Mouse (Mus musculus) myocyte (in vitro differentiated cells): ENCODE results near the gene Kctd2. TPM values are rescaled to one million over a fixed set of nuclear protein-coding genes. Genes with fewer than 3 reads are reported as not detected.
A peak's percentile ranks its signal among the peaks of the same experiment; 100 is the strongest.

Source experiments
- H3K27me3 ChIP-seq: one replicate; pipeline ENCODE4 v1.6.1; 2011; ENCODE audit not compliant: control insufficient read depth, insufficient read depth, insufficient read length
- H3K36me3 ChIP-seq: one replicate; pipeline ENCODE4 v1.6.1; 2011; ENCODE audit not compliant: control insufficient read depth, insufficient read depth
- H3K4me2 ChIP-seq: one replicate; pipeline ENCODE4 v1.6.1; 2011; ENCODE audit warnings: low read depth, control low read depth
- H3K4me3 ChIP-seq: one replicate; pipeline ENCODE4 v1.5.1; 2011; ENCODE audit warnings: mild to moderate bottlenecking, control low read depth, moderate library complexity
- H3K79me2 ChIP-seq: one replicate; pipeline ENCODE4 v1.6.1; 2011; ENCODE audit not compliant: control insufficient read depth, insufficient read depth
- H3ac ChIP-seq: one replicate; pipeline ENCODE4 v1.6.1; 2011; ENCODE audit not compliant: control insufficient read depth, insufficient read length
- CEBPB ChIP-seq: IDR thresholded peaks from 2 replicates; pipeline ENCODE4 v1.6.1; 2011; ENCODE audit warnings: mild to moderate bottlenecking, moderate library complexity; ENCODE audit not compliant: poor library complexity, insufficient read depth, severe bottlenecking
- E2F4 ChIP-seq: IDR thresholded peaks from one replicate; pipeline ENCODE4 v1.6.1; 2011; ENCODE audit warnings: mild to moderate bottlenecking, control low read depth, moderate library complexity; ENCODE audit not compliant: insufficient read depth
- MAX ChIP-seq: IDR thresholded peaks from one replicate; pipeline ENCODE4 v1.6.1; 2011; ENCODE audit warnings: low read depth, mild to moderate bottlenecking, control low read depth
- MYOD1 ChIP-seq, 3 experiments: IDR thresholded peaks; one replicate each; pipeline ENCODE4 v1.6.1; 2011; ENCODE audit warnings: control low read depth in 2 of 3, low read depth in 2 of 3, mild to moderate bottlenecking in 2 of 3, moderate library complexity in 1 of 3; ENCODE audit not compliant: insufficient read length in 2 of 3, control insufficient read depth in 1 of 3
- MYOG ChIP-seq, 3 experiments: IDR thresholded peaks; one replicate each; pipeline ENCODE4 v1.6.1; 2011; ENCODE audit warnings: control low read depth in 2 of 3, low read depth in 2 of 3, mild to moderate bottlenecking in 2 of 3; ENCODE audit not compliant: insufficient read length in 2 of 3, control insufficient read depth in 1 of 3, insufficient read depth in 1 of 3
- POLR2A ChIP-seq: IDR thresholded peaks from one replicate; pipeline ENCODE4 v1.6.1; 2011; ENCODE audit warnings: low read depth, mild to moderate bottlenecking, control low read depth, moderate library complexity; ENCODE audit not compliant: insufficient read length
- POLR2AphosphoS2 ChIP-seq: IDR thresholded peaks from one replicate; pipeline ENCODE4 v1.6.1; 2011; ENCODE audit warnings: low read depth, control low read depth; ENCODE audit not compliant: insufficient read length
- REST ChIP-seq: IDR thresholded peaks from one replicate; pipeline ENCODE4 v1.6.1; 2011; ENCODE audit warnings: mild to moderate bottlenecking, control low read depth, moderate library complexity; ENCODE audit not compliant: insufficient read depth, insufficient read length
- SRF ChIP-seq: IDR thresholded peaks from one replicate; pipeline ENCODE4 v1.6.1; 2011; ENCODE audit warnings: low read depth; ENCODE audit not compliant: control insufficient read depth, insufficient read length
- TCF12 ChIP-seq: IDR thresholded peaks from one replicate; pipeline ENCODE4 v1.6.1; 2011; ENCODE audit warnings: mild to moderate bottlenecking, control low read depth; ENCODE audit not compliant: poor library complexity, insufficient read depth, severe bottlenecking
- TCF3 ChIP-seq: IDR thresholded peaks from one replicate; pipeline ENCODE4 v1.6.1; 2011; ENCODE audit warnings: low read depth, control low read depth; ENCODE audit not compliant: insufficient read length
- USF1 ChIP-seq: IDR thresholded peaks from one replicate; pipeline ENCODE4 v1.6.1; 2011; ENCODE audit warnings: low read depth, mild to moderate bottlenecking, control low read depth, moderate library complexity
- polyA plus RNA-seq: library from polyadenylated mRNA; unstranded; fragments of >200 nt; fragmentation: generic; extraction: Trizol; gene quantifications from one replicate; pipeline ENCODE4 v1.2.1, GENCODE M21; 2012; ENCODE audit warnings: missing spikeins

Kctd2 gene
- polyA plus RNA-seq, 1 experiment, result 27.3 TPM

DNA sequence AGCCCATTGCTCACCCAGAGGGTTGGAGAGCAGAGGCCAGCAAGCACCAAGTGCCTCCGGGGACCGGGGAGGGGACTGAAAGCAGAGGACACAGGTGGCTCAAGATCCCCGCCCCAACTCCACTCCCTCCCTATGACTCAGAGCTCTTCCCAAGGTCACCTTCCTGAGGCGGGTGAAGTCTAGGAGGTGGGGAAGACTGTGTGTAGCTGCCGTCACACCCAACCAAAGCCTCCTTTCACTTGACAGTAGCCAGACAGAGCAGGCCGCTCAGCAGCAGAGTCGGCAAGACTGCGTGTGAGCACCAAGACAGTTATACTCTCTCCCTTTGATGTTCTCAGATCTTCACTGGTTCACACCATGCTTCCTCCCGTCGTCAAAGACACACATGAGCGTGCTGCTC is 43.5 kb downstream of the Kctd2 start:
- Histone ChIP-seq H3ac (no peak overlapping the region), H3K4me2 (no peak overlapping the region), H3K36me3 (no peaks in the 10 kb centered on the region), H3K27me3 (peaks cover 10% of the 10 kb centered on the region), H3K79me2 (no peaks in the 10 kb centered on the region), H3K4me3 (no peak overlapping the region)
- TF ChIP-seq E2F4 (no peak), MAX (no peak), USF1 (no peak), MYOD1 (IDR thresholded peaks at IDR 0.05; ENCODE audit: control insufficient read depth in 1 of 3, insufficient read length in 2 of 3, low read depth in 2 of 3) (no peak), REST (no peak), CEBPB (no peak), POLR2AphosphoS2 (no peak), TCF12 (no peak), SRF (no peak), TCF3 (no peak), POLR2A (no peak), MYOG (IDR thresholded peaks at IDR 0.05; ENCODE audit: control insufficient read depth in 1 of 3, insufficient read depth in 1 of 3, insufficient read length in 2 of 3, low read depth in 2 of 3) (no peak)

DNA sequence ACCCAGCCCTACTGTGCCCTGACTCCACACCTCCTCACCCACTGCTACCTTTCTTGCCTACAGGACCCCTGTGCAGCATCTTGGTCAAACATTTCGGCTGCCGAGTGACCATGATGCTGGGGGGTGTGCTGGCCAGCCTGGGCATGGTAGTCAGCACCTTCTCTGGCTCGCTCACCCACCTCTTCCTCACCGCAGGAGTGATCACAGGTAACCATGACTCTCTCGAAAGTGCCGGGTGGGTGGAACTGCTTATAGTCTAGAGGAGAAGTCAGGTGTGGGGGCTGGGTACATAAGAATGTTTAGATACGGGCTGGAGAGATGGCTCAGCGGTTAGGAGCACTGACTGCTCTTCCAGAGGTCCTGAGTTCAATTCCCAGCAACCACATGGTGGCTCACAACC is 44.9 kb downstream of the Kctd2 start:
- Histone ChIP-seq H3K4me2 (no peak overlapping the region), H3K36me3 (no peaks in the 10 kb centered on the region), H3K4me3 (no peak overlapping the region), H3K27me3 (peaks cover 6% of the 10 kb centered on the region), H3K79me2 (no peaks in the 10 kb centered on the region), H3ac (no peak overlapping the region)
- TF ChIP-seq E2F4 (no peak), MYOD1 (IDR thresholded peaks at IDR 0.05; ENCODE audit: control insufficient read depth in 1 of 3, insufficient read length in 2 of 3, low read depth in 2 of 3) (no peak), MAX (no peak), TCF3 (no peak), SRF (no peak), REST (no peak), USF1 (no peak), POLR2AphosphoS2 (no peak), POLR2A (no peak), TCF12 (no peak), MYOG (IDR thresholded peaks at IDR 0.05; ENCODE audit: control insufficient read depth in 1 of 3, insufficient read depth in 1 of 3, insufficient read length in 2 of 3, low read depth in 2 of 3) (no peak), CEBPB (no peak)

DNA sequence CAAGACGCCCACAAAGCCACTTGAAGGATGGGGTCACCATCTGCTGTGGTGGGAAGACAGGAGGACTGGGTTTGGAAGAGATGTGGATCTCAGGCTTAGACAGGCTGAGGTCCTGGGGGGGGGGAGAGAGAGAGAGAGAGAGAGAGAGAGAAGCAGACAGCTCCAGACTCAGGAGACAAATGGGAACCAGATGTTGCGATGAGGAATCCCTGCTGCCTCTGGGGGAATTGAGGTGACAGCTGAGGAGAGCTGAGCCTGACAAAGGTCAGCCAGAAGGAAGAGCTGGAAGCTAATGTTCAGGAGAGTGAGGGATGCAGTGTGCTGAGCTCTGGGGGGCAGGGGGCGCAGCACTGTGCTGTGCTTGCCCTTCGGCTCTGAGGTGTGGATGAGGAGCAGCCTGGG is 47.3 kb downstream of the Kctd2 start:
- Histone ChIP-seq H3K27me3 (peaks cover 6% of the 10 kb centered on the region), H3K36me3 (no peaks in the 10 kb centered on the region), H3K79me2 (no peaks in the 10 kb centered on the region), H3K4me2 (peak overlapping the region; percentile 49), H3ac (no peak overlapping the region), H3K4me3 (no peak overlapping the region)
- TF ChIP-seq SRF, result no peak
- TF ChIP-seq MAX, result no peak
- TF ChIP-seq TCF12, result no peak
- TF ChIP-seq TCF3, result no peak
- peak in 1 of 3 experiments; percentile 6 for TF ChIP-seq MYOD1 (IDR thresholded peaks at IDR 0.05; ENCODE audit: control insufficient read depth in 1 of 3, insufficient read length in 2 of 3, low read depth in 2 of 3)
- TF ChIP-seq CEBPB, result no peak
- TF ChIP-seq REST, result no peak

DNA sequence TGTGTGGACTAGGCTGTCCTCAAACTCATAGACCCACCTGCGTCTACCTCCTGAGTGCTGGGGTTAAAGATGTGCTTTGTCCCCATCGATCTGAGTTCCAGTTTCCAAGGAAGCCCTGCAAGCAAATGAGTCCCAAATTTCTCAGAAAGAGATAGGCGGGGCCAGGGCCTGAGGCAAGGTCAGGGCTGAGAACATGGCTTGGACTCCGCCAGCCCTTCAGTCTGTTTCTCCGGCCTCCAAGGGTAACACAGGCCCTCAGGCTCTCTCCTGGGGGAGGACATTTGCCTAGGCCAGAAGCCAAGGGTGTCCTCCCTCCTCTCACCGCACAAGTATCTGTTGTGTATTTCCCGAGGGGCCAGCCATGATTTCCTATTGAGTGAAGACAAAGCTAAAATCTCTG is 52.3 kb downstream of the Kctd2 start:
- no peak overlapping the region for H3ac ChIP-seq
- no peaks in the 10 kb centered on the region for H3K27me3 ChIP-seq
- no peaks in the 10 kb centered on the region for H3K36me3 ChIP-seq
- no peak overlapping the region for H3K4me3 ChIP-seq
- H3K4me2 ChIP-seq, result no peak overlapping the region
- TF ChIP-seq SRF, result no peak
- TF ChIP-seq TCF3, result no peak
- no peak for TF ChIP-seq USF1
- no peak for TF ChIP-seq E2F4
- no peaks in the 10 kb centered on the region for H3K79me2 ChIP-seq

DNA sequence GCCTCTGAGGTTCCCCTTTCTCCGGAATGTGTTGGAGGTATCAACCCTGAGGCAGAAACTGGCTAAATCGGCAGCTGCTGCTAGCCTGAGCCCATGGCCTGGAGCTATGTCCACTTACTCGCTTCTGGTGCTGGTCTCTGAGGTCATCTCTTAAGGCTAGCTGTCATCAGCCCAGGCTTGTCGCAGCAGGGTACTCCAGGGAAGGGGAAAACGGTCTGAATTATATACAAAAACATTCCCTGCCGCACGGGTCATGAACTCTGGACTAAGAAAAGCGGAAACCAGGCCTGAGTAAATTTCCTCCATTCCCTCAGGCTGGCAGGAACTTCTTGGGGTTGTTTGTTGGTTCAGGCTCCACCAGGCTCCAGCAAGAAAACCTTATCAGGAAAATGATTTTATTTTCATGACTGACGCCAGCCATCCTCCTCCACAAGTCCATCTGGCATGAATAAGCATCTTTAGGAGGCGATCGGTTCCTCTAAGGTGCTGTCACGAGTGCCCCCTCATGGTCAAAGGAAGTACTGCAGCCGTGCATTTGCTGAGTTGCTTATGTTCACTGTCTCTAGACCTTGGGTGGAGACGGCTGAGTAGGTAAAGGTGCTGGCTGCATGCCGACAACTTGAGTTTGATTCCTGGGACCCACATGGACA is 53.8 kb downstream of the Kctd2 start:
- no peak overlapping the region for H3ac ChIP-seq
- no peaks in the 10 kb centered on the region for H3K27me3 ChIP-seq
- TF ChIP-seq CEBPB (no peak), SRF (no peak), POLR2A (no peak), MAX (no peak), MYOG (IDR thresholded peaks at IDR 0.05; ENCODE audit: control insufficient read depth in 1 of 3, insufficient read depth in 1 of 3, insufficient read length in 2 of 3, low read depth in 2 of 3) (no peak), MYOD1 (IDR thresholded peaks at IDR 0.05; ENCODE audit: control insufficient read depth in 1 of 3, insufficient read length in 2 of 3, low read depth in 2 of 3) (no peak), E2F4 (no peak), POLR2AphosphoS2 (no peak), TCF12 (no peak)
- no peaks in the 10 kb centered on the region for H3K79me2 ChIP-seq
- H3K4me3 ChIP-seq, result no peak overlapping the region
- H3K36me3 ChIP-seq, result no peaks in the 10 kb centered on the region
- H3K4me2 ChIP-seq, result peak overlapping the region; percentile 14
